Comparison of ENCODE assay signal across 10 mouse cellular contexts in genomic region chr12:69436839-69437501, GRCm38 (mm10).
DNase-seq lines count a peak whose midpoint lies in the region; ATAC-seq lines count a peak whose summit lies in the region.
"Had no signal": no experiment of that assay in that cellular context is flagged by ENCODE, and none has a peak within 500 bp of the region (broad histone marks: within the 10 kb centered on the region; RNA-seq: fewer than 3 reads in every experiment).

No protein-coding gene starts in this region.

- H3K27ac ChIP-seq in kidney, embryonic 14.5 days (ENCODE audit: low read depth, low read length): peak overlapping the region; percentile 3; the same call in 1 of the 2 replicates
- no peak overlapping the region for H3K27ac ChIP-seq in heart, embryonic 11.5 days (ENCODE audit: low read depth, low read length)
- H3K27ac ChIP-seq: liver, embryonic 15.5 days had no signal

- WGBS in kidney, embryonic 14.5 days: 55% methylated on average over 10 of the region's 10 CpGs
- WGBS in heart, embryonic 11.5 days (ENCODE audit: insufficient replicate concordance): 46% methylated on average over 10 of the region's 10 CpGs

- H3K27me3 ChIP-seq in kidney, embryonic 14.5 days (ENCODE audit: control insufficient read depth, insufficient read depth, low read length): no peaks in the 10 kb centered on the region
- no peaks in the 10 kb centered on the region for H3K27me3 ChIP-seq in heart, embryonic 11.5 days (ENCODE audit: control insufficient read depth, insufficient read depth, low read length)
- H3K27me3 ChIP-seq: liver, embryonic 15.5 days had no signal

- H3K36me3 ChIP-seq in kidney, embryonic 14.5 days (ENCODE audit: control insufficient read depth, insufficient read depth, low read length): no peaks in the 10 kb centered on the region
- no peaks in the 10 kb centered on the region for H3K36me3 ChIP-seq in heart, embryonic 11.5 days (ENCODE audit: control insufficient read depth, insufficient read depth, low read length)
- H3K36me3 ChIP-seq: G1E; liver, embryonic 15.5 days had no signal

- peak; percentile 79 for ATAC-seq in kidney, embryonic 14.5 days (ENCODE audit: low FRiP score, low TSS enrichment)
- ATAC-seq in heart, embryonic 11.5 days (replicated peaks; ENCODE audit: insufficient number of reproducible peaks, low FRiP score, low TSS enrichment): no peak

- intact Hi-C loops in left cerebral cortex, postnatal 36 days (cut with DNase I): no loop called here

- H3K9ac ChIP-seq in kidney, embryonic 14.5 days (ENCODE audit: low read depth, low read length): no peak overlapping the region
- no peak overlapping the region for H3K9ac ChIP-seq in heart, embryonic 11.5 days (ENCODE audit: low read depth, low read length)
- H3K9ac ChIP-seq: liver, embryonic 15.5 days had no signal

- H3K4me1 ChIP-seq in kidney, embryonic 14.5 days (ENCODE audit: control insufficient read depth, insufficient read depth, low read length): peaks cover 8% of the 10 kb centered on the region; the same call in 1 of the 2 replicates
- no peaks in the 10 kb centered on the region for H3K4me1 ChIP-seq in heart, embryonic 11.5 days (ENCODE audit: control insufficient read depth, insufficient read depth, low read length)
- H3K4me1 ChIP-seq: liver, embryonic 15.5 days had no signal

- peaks cover 5% of the 10 kb centered on the region; the same call in 1 of the 2 replicates for H3K9me3 ChIP-seq in kidney, embryonic 14.5 days (ENCODE audit: control insufficient read depth, low read length)
- peaks cover 3% of the 10 kb centered on the region; the same call in 1 of the 2 replicates for H3K9me3 ChIP-seq in heart, embryonic 11.5 days (replicated peaks; ENCODE audit: control insufficient read depth, low read length)
- H3K9me3 ChIP-seq: G1E; liver, embryonic 15.5 days had no signal

- no peak for DNase-seq in kidney, postnatal 14 days
- DNase-seq in 416B (ENCODE audit: low read depth): peak; percentile 42
- DNase-seq in embryo, embryonic 9.5 days (ENCODE audit: extremely low spot score): peak; percentile 39
- DNase-seq in left cerebral cortex, postnatal 36 days (ENCODE audit: low spot score in 2 of 2): peak; percentile 63 to 66
- no peak for DNase-seq in cerebellum, adult 9-11 months
- DNase-seq in adrenal gland, adult 18-20 months (ENCODE audit: low spot score in 2 of 2): no peak

- H3K4me2 ChIP-seq in kidney, embryonic 14.5 days (replicated peaks; ENCODE audit: low read depth, low read length): no peak overlapping the region
- no peak overlapping the region for H3K4me2 ChIP-seq in heart, embryonic 11.5 days
- H3K4me2 ChIP-seq: liver, embryonic 15.5 days had no signal

- no peak overlapping the region for H3K4me3 ChIP-seq in kidney, embryonic 14.5 days (ENCODE audit: low read length)
- H3K4me3 ChIP-seq in heart, embryonic 11.5 days (ENCODE audit: low read depth, low read length): no peak overlapping the region
- H3K4me3 ChIP-seq: liver, embryonic 15.5 days had no signal

Comparison
In these comparisons a context has a peak if more than half of its experiments do, and no peak if none do; other contexts are left out.
1. DNase-seq: peak in 416B (single experiment), embryo, embryonic 9.5 days (single experiment) and left cerebral cortex, postnatal 36 days (2 of 2); none in kidney, postnatal 14 days (single experiment), cerebellum, adult 9-11 months (single experiment) and adrenal gland, adult 18-20 months (0 of 2).